Mouse (Mus musculus) MEL (cell line): ENCODE measurements at regions not wholly inside any gene's neighbourhood (a gene's known extent, or its start where the extent isn't known, plus 50 kb on each side); places are given as distances from the start of the nearest gene placed in this dataset.

Experiments
- DNase-seq: peaks from one replicate; pipeline ENCODE4 v3.0.0; 2011; ENCODE audit warnings: low read depth, low spot score
- H3K27ac ChIP-seq: 2 replicates; pipeline ENCODE4 v1.5.1; 2012; ENCODE audit warnings: low read depth, mild to moderate bottlenecking, control low read depth, low read length, moderate library complexity; ENCODE audit not compliant: control insufficient read depth
- H3K27me3 ChIP-seq, 2 experiments: fragments of 150-350 bp in 1 of 2; sonication (generic) in 1 of 2; 2 replicates each; pipeline ENCODE4 v1.6.1; 2012; ENCODE audit warnings: low read length in 2 of 2, mild to moderate bottlenecking in 2 of 2, improper control_type of control experiment in 1 of 2, moderate library complexity in 1 of 2; ENCODE audit not compliant: insufficient read depth in 2 of 2, control insufficient read depth in 1 of 2
- H3K36me3 ChIP-seq, 2 experiments: 2 replicates each; pipeline ENCODE4 v1.6.1; 2012 to 2014; ENCODE audit warnings: low read length in 2 of 2, improper control_type of control experiment in 1 of 2, inconsistent platforms in 1 of 2, mild to moderate bottlenecking in 1 of 2; ENCODE audit not compliant: insufficient read depth in 2 of 2, control insufficient read depth in 1 of 2
- H3K4me1 ChIP-seq, 2 experiments: fragments of 150-350 bp in 1 of 2; sonication (generic) in 1 of 2; 2 replicates each; pipeline ENCODE4 v1.6.1; 2012; ENCODE audit warnings: low read length in 2 of 2, improper control_type of control experiment in 1 of 2, mild to moderate bottlenecking in 1 of 2; ENCODE audit not compliant: insufficient read depth in 2 of 2, control insufficient read depth in 1 of 2
- H3K4me3 ChIP-seq, 2 experiments: fragments of 150-350 bp in 1 of 2; sonication (generic) in 1 of 2; 2 replicates each; pipeline ENCODE4 v1.5.1; 2012; ENCODE audit warnings: low read depth in 2 of 2, low read length in 2 of 2, mild to moderate bottlenecking in 2 of 2, moderate library complexity in 2 of 2, control low read depth in 1 of 2, improper control_type of control experiment in 1 of 2; ENCODE audit not compliant: control insufficient read depth in 1 of 2, insufficient read depth in 1 of 2
- H3K79me2 ChIP-seq: 2 replicates; pipeline ENCODE4 v1.6.1; 2012; ENCODE audit warnings: mild to moderate bottlenecking, low read length, moderate library complexity; ENCODE audit not compliant: control insufficient read depth, poor library complexity, insufficient read depth
- H3K9ac ChIP-seq: 2 replicates; pipeline ENCODE4 v1.6.1; 2012; ENCODE audit warnings: low read depth, mild to moderate bottlenecking, control low read depth, low read length, moderate library complexity; ENCODE audit not compliant: control insufficient read depth, poor library complexity, severe bottlenecking
- H3K9me3 ChIP-seq: fragments of 150-350 bp; sonication (generic); replicated peaks from 2 replicates; pipeline ENCODE4 v1.6.1; 2012; ENCODE audit warnings: mild to moderate bottlenecking, low read length, improper control_type of control experiment, moderate library complexity; ENCODE audit not compliant: insufficient read depth
- BHLHE40 ChIP-seq: IDR thresholded peaks from 2 replicates; pipeline ENCODE4 v1.6.1; 2012; ENCODE audit warnings: low read depth, mild to moderate bottlenecking, inconsistent platforms, low read length, improper control_type of control experiment, borderline replicate concordance
- CHD1 ChIP-seq: IDR thresholded peaks from 2 replicates; pipeline ENCODE4 v1.6.1; 2012; ENCODE audit warnings: low read depth, mild to moderate bottlenecking, inconsistent platforms, low read length, improper control_type of control experiment
- CHD2 ChIP-seq: IDR thresholded peaks from 2 replicates; pipeline ENCODE4 v1.6.1; 2011; ENCODE audit warnings: low read length, improper control_type of control experiment
- ELF1 ChIP-seq: IDR thresholded peaks from 2 replicates; pipeline ENCODE4 v1.6.1; 2014; ENCODE audit warnings: low read depth, mild to moderate bottlenecking, inconsistent platforms, low read length, improper control_type of control experiment, moderate library complexity
- EP300 ChIP-seq, 2 experiments: IDR thresholded peaks; 2 replicates each; pipeline ENCODE4 v1.6.1; 2011; ENCODE audit warnings: improper control_type of control experiment in 2 of 2, low read length in 2 of 2, low read depth in 1 of 2, mild to moderate bottlenecking in 1 of 2
- GABPA ChIP-seq: IDR thresholded peaks from 2 replicates; pipeline ENCODE4 v1.6.1; 2012; ENCODE audit warnings: low read depth, mild to moderate bottlenecking, inconsistent platforms, low read length, improper control_type of control experiment, moderate library complexity
- JUND ChIP-seq: IDR thresholded peaks from 2 replicates; pipeline ENCODE4 v1.6.1; 2011; ENCODE audit warnings: low read depth, mild to moderate bottlenecking, improper control_type of control experiment, low read length
- MAFK ChIP-seq: IDR thresholded peaks from 2 replicates; pipeline ENCODE4 v1.6.1; 2011; ENCODE audit warnings: low read depth, mild to moderate bottlenecking, low read length, improper control_type of control experiment, borderline replicate concordance
- MAX ChIP-seq: IDR thresholded peaks from 2 replicates; pipeline ENCODE4 v1.6.1; 2011; ENCODE audit warnings: low read length, improper control_type of control experiment
- MAZ ChIP-seq: IDR thresholded peaks from 2 replicates; pipeline ENCODE4 v1.6.1; 2012; ENCODE audit warnings: low read depth, mild to moderate bottlenecking, inconsistent platforms, low read length, improper control_type of control experiment
- MEF2A ChIP-seq: IDR thresholded peaks from 2 replicates; pipeline ENCODE4 v1.6.1; 2014; ENCODE audit warnings: low read depth, mild to moderate bottlenecking, inconsistent platforms, low read length, improper control_type of control experiment; ENCODE audit not compliant: poor library complexity, insufficient replicate concordance, severe bottlenecking; ENCODE audit errors: extremely low read depth
- MYB ChIP-seq: IDR thresholded peaks from 2 replicates; pipeline ENCODE4 v1.6.1; 2011; ENCODE audit warnings: mild to moderate bottlenecking, low read depth, low read length, improper control_type of control experiment
- MYC ChIP-seq: IDR thresholded peaks from 2 replicates; pipeline ENCODE4 v1.6.1; 2011; ENCODE audit warnings: low read depth, mild to moderate bottlenecking, low read length, improper control_type of control experiment, moderate library complexity
- NRF1 ChIP-seq: IDR thresholded peaks from 2 replicates; pipeline ENCODE4 v1.6.1; 2014; ENCODE audit warnings: low read depth, mild to moderate bottlenecking, inconsistent platforms, low read length, improper control_type of control experiment, moderate library complexity; ENCODE audit not compliant: poor library complexity, insufficient read depth, severe bottlenecking
- POLR2A ChIP-seq, 2 experiments: IDR thresholded peaks; 2 replicates each; pipeline ENCODE4 v1.6.1; 2011 to 2012; ENCODE audit warnings: low read length in 2 of 2, mild to moderate bottlenecking in 2 of 2, control low read depth in 1 of 2, improper control_type of control experiment in 1 of 2, low read depth in 1 of 2, moderate library complexity in 1 of 2; ENCODE audit not compliant: control insufficient read depth in 1 of 2, insufficient read depth in 1 of 2, poor library complexity in 1 of 2
- POLR2AphosphoS5 ChIP-seq: IDR thresholded peaks from 2 replicates; pipeline ENCODE4 v1.6.1; 2012; ENCODE audit warnings: low read depth, borderline replicate concordance, mild to moderate bottlenecking, inconsistent platforms, low read length, moderate library complexity, mixed read lengths
- RAD21 ChIP-seq: IDR thresholded peaks from 2 replicates; pipeline ENCODE4 v1.6.1; 2011; ENCODE audit warnings: mild to moderate bottlenecking, low read depth, low read length, improper control_type of control experiment
- SMC3 ChIP-seq: IDR thresholded peaks from 2 replicates; pipeline ENCODE4 v1.6.1; 2011; ENCODE audit warnings: low read depth, low read length, improper control_type of control experiment
- TBP ChIP-seq: IDR thresholded peaks from 2 replicates; pipeline ENCODE4 v1.8.0; 2011; ENCODE audit warnings: low read depth, low read length, improper control_type of control experiment
- ZNF384 ChIP-seq: IDR thresholded peaks from 2 replicates; pipeline ENCODE4 v1.6.1; 2012; ENCODE audit warnings: low read depth, mild to moderate bottlenecking, inconsistent platforms, low read length, improper control_type of control experiment

GRCm38 (mm10) chr12:25733801-25734200 is 636.9 kb upstream of the Id2 start:
- Histone ChIP-seq H3K27me3 (no peaks in the 10 kb centered on the region), H3K79me2 (no peaks in the 10 kb centered on the region), H3K36me3 (no peaks in the 10 kb centered on the region), H3K27ac (no peak overlapping the region), H3K4me1 (no peaks in the 10 kb centered on the region), H3K4me3 (no peak overlapping the region), H3K9me3 (no peaks in the 10 kb centered on the region), H3K9ac (no peak overlapping the region)
- TF ChIP-seq GABPA (no peak), MYB (no peak), SMC3 (no peak), MAZ (no peak), NRF1 (no peak), MAX (no peak), MEF2A (no peak), POLR2A (IDR thresholded peaks at IDR 0.05; ENCODE audit: control insufficient read depth in 1 of 2, insufficient read depth in 1 of 2, low read depth in 1 of 2, low read length in 2 of 2, poor library complexity in 1 of 2) (no peak), ELF1 (no peak)
- DNase-seq, result no peak

DNA sequence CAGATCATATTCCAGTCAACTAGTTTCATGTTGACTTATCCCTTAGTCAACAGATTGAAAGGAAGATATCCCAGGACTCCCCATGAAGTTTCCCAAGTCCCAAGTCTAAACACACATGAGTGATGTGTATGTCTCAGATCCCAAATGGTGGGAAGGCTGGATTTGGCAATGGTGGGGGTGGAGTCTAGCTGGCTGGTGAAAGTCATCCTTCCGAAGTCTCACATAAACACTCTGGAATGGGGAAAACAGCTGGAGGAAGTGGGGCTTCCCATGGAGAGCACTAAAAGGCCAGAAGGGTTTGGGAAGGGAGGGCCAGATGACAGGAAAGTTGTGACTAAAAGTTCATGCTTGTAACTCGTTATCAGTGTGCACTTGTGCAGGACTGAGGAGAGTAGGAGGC is 628.8 kb upstream of the Id2 start:
- TF ChIP-seq MAFK (no peak), ELF1 (no peak), MYC (no peak), CHD1 (no peak), JUND (no peak), MAX (no peak), POLR2A (IDR thresholded peaks at IDR 0.05; ENCODE audit: control insufficient read depth in 1 of 2, insufficient read depth in 1 of 2, low read depth in 1 of 2, low read length in 2 of 2, poor library complexity in 1 of 2) (no peak), POLR2AphosphoS5 (no peak), RAD21 (no peak), BHLHE40 (no peak), GABPA (no peak), ZNF384 (no peak), CHD2 (no peak), MAZ (no peak), MYB (no peak), EP300 (IDR thresholded peaks at IDR 0.05; ENCODE audit: low read depth in 1 of 2, low read length in 2 of 2) (no peak), TBP (no peak)
- H3K9ac ChIP-seq, result no peak overlapping the region
- H3K79me2 ChIP-seq, result no peaks in the 10 kb centered on the region
- no peak for DNase-seq
- no peaks in the 10 kb centered on the region for H3K36me3 ChIP-seq
- no peaks in the 10 kb centered on the region for H3K4me1 ChIP-seq
- H3K27me3 ChIP-seq, result no peaks in the 10 kb centered on the region
- H3K4me3 ChIP-seq, result no peak overlapping the region
- no peak overlapping the region for H3K27ac ChIP-seq
- H3K9me3 ChIP-seq, result no peaks in the 10 kb centered on the region
